Mouse (Mus musculus): ENCODE measurements around the gene Fbln1. TPM values are rescaled to one million over a fixed set of nuclear protein-coding genes. Genes with fewer than 3 reads are reported as not detected.
"Not testable (repeated sequence)": the region's sequence is repeated elsewhere in the genome, so short reads cannot be mapped to it uniquely, and the experiment has no call there.

Gene Fbln1
- total and polyA plus RNA-seq, 2 experiments from 2014 or later = 46.2 to 57.8 TPM

GRCm38 (mm10) chr15:85323214-85323613, 117.5 kb downstream of the Fbln1 start:
- no peak for TF ChIP-seq CTCF (IDR thresholded peaks at IDR 0.05)
- no peak for ATAC-seq (ENCODE audit: low FRiP score)

DNA sequence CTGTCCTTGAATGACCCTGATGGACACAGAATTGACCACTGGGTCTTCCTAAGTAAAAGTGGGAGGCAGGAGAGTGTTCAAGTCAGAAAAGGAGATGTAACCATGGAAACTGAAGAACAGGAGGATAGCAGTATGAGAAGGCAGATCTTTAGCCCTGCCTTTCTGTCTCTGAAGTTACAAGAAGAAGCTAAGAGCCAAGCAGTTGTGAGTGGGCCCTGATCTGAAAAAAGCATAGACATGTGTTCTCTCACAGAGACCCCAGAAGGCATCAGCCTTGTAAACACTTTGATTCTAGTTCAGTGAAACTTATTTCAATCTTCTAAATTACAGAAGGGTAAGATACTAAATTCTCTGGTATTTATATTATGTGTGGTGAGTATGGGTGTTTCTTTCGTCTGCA, 118.7 kb downstream of the Fbln1 start:
- no peak overlapping the region for H3K4me3 ChIP-seq (ENCODE audit: low read depth, low read length)
- no peaks in the 10 kb centered on the region for H3K36me3 ChIP-seq (ENCODE audit: insufficient read depth, low read length)
- no peak overlapping the region for H3K4me2 ChIP-seq (ENCODE audit: low read depth, low read length, poor library complexity, severe bottlenecking)
- no peaks in the 10 kb centered on the region for H3K9me3 ChIP-seq (ENCODE audit: low read length)
- no peaks in the 10 kb centered on the region for H3K4me1 ChIP-seq (ENCODE audit: insufficient read depth, low read length)
- DNase-seq (ENCODE audit: low spot score) = no peak
- no peak for ATAC-seq (ENCODE audit: low FRiP score)
- no peaks in the 10 kb centered on the region for H3K27me3 ChIP-seq (ENCODE audit: insufficient read depth, low read length)
- no peak for TF ChIP-seq CTCF (IDR thresholded peaks at IDR 0.05)
- 91% methylated on average over 1 of the region's 1 CpGs for WGBS
- no peak overlapping the region for H3K9ac ChIP-seq (replicated peaks; ENCODE audit: low read length, poor library complexity, severe bottlenecking)
- no peak overlapping the region for H3K27ac ChIP-seq (ENCODE audit: low read depth, low read length)

More at GRCm38 (mm10) chr15:85323214-85323613, 117.5 kb downstream of the Fbln1 start:
- no peaks in the 10 kb centered on the region for H3K9me3 ChIP-seq (ENCODE audit: low read length)
- no peak overlapping the region for H3K9ac ChIP-seq (replicated peaks; ENCODE audit: low read length, poor library complexity, severe bottlenecking)
- H3K4me1 ChIP-seq (ENCODE audit: insufficient read depth, low read length) = no peaks in the 10 kb centered on the region
- H3K4me3 ChIP-seq (ENCODE audit: low read depth, low read length) = no peak overlapping the region
- H3K27me3 ChIP-seq (ENCODE audit: insufficient read depth, low read length) = no peaks in the 10 kb centered on the region
- H3K27ac ChIP-seq (ENCODE audit: low read depth, low read length) = no peak overlapping the region
- no peaks in the 10 kb centered on the region for H3K36me3 ChIP-seq (ENCODE audit: insufficient read depth, low read length)
- WGBS = 84% methylated on average over 4 of the region's 4 CpGs
- DNase-seq (ENCODE audit: low spot score) = no peak
- H3K4me2 ChIP-seq (ENCODE audit: low read depth, low read length, poor library complexity, severe bottlenecking) = no peak overlapping the region

GRCm38 (mm10) chr15:85327808-85328207, 122.1 kb downstream of the Fbln1 start:
- no peaks in the 10 kb centered on the region for H3K27me3 ChIP-seq (ENCODE audit: insufficient read depth, low read length)
- no peaks in the 10 kb centered on the region for H3K36me3 ChIP-seq (ENCODE audit: insufficient read depth, low read length)
- TF ChIP-seq CTCF (IDR thresholded peaks at IDR 0.05) = no peak
- no peak overlapping the region for H3K27ac ChIP-seq (ENCODE audit: low read depth, low read length)
- H3K4me1 ChIP-seq (ENCODE audit: insufficient read depth, low read length) = no peaks in the 10 kb centered on the region
- H3K4me3 ChIP-seq (ENCODE audit: low read depth, low read length) = no peak overlapping the region
- no peak overlapping the region for H3K4me2 ChIP-seq (ENCODE audit: low read depth, low read length, poor library complexity, severe bottlenecking)
- ATAC-seq (ENCODE audit: low FRiP score) = no peak
- no peak for DNase-seq (ENCODE audit: low spot score)
- WGBS = 78% methylated on average over 11 of the region's 11 CpGs
- no peak overlapping the region for H3K9ac ChIP-seq (replicated peaks; ENCODE audit: low read length, poor library complexity, severe bottlenecking)
- H3K9me3 ChIP-seq (ENCODE audit: low read length) = no peaks in the 10 kb centered on the region

GRCm38 (mm10) chr15:85328455-85328854, 122.7 kb downstream of the Fbln1 start:
- H3K4me2 ChIP-seq (ENCODE audit: low read depth, low read length, poor library complexity, severe bottlenecking); H3K9me3 ChIP-seq (ENCODE audit: low read length); H3K27ac ChIP-seq (ENCODE audit: low read depth, low read length); DNase-seq (ENCODE audit: low spot score); H3K27me3 ChIP-seq (ENCODE audit: insufficient read depth, low read length); H3K4me1 ChIP-seq (ENCODE audit: insufficient read depth, low read length); H3K4me3 ChIP-seq (ENCODE audit: low read depth, low read length); ATAC-seq (ENCODE audit: low FRiP score); H3K9ac ChIP-seq (replicated peaks; ENCODE audit: low read length, poor library complexity, severe bottlenecking); H3K36me3 ChIP-seq (ENCODE audit: insufficient read depth, low read length): not testable (repeated sequence)
- 75% methylated on average over 2 of the region's 2 CpGs for WGBS
- TF ChIP-seq CTCF (IDR thresholded peaks at IDR 0.05) = peak; percentile 52

GRCm38 (mm10) chr15:85329096-85329495, 123.3 kb downstream of the Fbln1 start:
- Histone ChIP-seq H3K9me3 (ENCODE audit: low read length) (no peaks in the 10 kb centered on the region), H3K4me3 (ENCODE audit: low read depth, low read length) (no peak overlapping the region), H3K9ac (replicated peaks; ENCODE audit: low read length, poor library complexity, severe bottlenecking) (no peak overlapping the region), H3K27me3 (ENCODE audit: insufficient read depth, low read length) (no peaks in the 10 kb centered on the region), H3K4me2 (ENCODE audit: low read depth, low read length, poor library complexity, severe bottlenecking) (no peak overlapping the region), H3K27ac (ENCODE audit: low read depth, low read length) (no peak overlapping the region), H3K4me1 (ENCODE audit: insufficient read depth, low read length) (no peaks in the 10 kb centered on the region), H3K36me3 (ENCODE audit: insufficient read depth, low read length) (no peaks in the 10 kb centered on the region)
- WGBS = 87% methylated on average over 5 of the region's 5 CpGs
- no peak for TF ChIP-seq CTCF (IDR thresholded peaks at IDR 0.05)
- no peak for DNase-seq (ENCODE audit: low spot score)
- ATAC-seq (ENCODE audit: low FRiP score) = no peak

- DNase-seq (ENCODE audit: low spot score) = no peak
- WGBS = 88% methylated on average over 6 of the region's 6 CpGs
- no peak overlapping the region for H3K4me2 ChIP-seq (ENCODE audit: low read depth, low read length, poor library complexity, severe bottlenecking)
These were observed 124.3 kb downstream of the Fbln1 start for GRCm38 (mm10) chr15:85330024-85330423.

GRCm38 (mm10) chr15:85333511-85333910, 127.8 kb downstream of the Fbln1 start:
- H3K9ac ChIP-seq (replicated peaks; ENCODE audit: low read length, poor library complexity, severe bottlenecking); H3K27ac ChIP-seq (ENCODE audit: low read depth, low read length); H3K9me3 ChIP-seq (ENCODE audit: low read length); ATAC-seq (ENCODE audit: low FRiP score); H3K4me2 ChIP-seq (ENCODE audit: low read depth, low read length, poor library complexity, severe bottlenecking); H3K4me3 ChIP-seq (ENCODE audit: low read depth, low read length); DNase-seq (ENCODE audit: low spot score); H3K36me3 ChIP-seq (ENCODE audit: insufficient read depth, low read length); H3K4me1 ChIP-seq (ENCODE audit: insufficient read depth, low read length); H3K27me3 ChIP-seq (ENCODE audit: insufficient read depth, low read length): not testable (repeated sequence)
- WGBS = 83% methylated on average over 6 of the region's 6 CpGs

More at GRCm38 (mm10) chr15:85330024-85330423, 124.3 kb downstream of the Fbln1 start:
- Histone ChIP-seq H3K36me3 (ENCODE audit: insufficient read depth, low read length) (no peaks in the 10 kb centered on the region), H3K27me3 (ENCODE audit: insufficient read depth, low read length) (no peaks in the 10 kb centered on the region), H3K9me3 (ENCODE audit: low read length) (no peaks in the 10 kb centered on the region), H3K4me3 (ENCODE audit: low read depth, low read length) (no peak overlapping the region), H3K27ac (ENCODE audit: low read depth, low read length) (no peak overlapping the region), H3K9ac (replicated peaks; ENCODE audit: low read length, poor library complexity, severe bottlenecking) (no peak overlapping the region), H3K4me1 (ENCODE audit: insufficient read depth, low read length) (no peaks in the 10 kb centered on the region)
- TF ChIP-seq CTCF (IDR thresholded peaks at IDR 0.05) = no peak
- ATAC-seq (ENCODE audit: low FRiP score) = no peak
